Mouse (Mus musculus) thymus, adult 2 months (tissue): Measurements from ENCODE around the gene Pdzd7. TPM values are rescaled to one million over a fixed set of nuclear protein-coding genes. Genes with fewer than 3 reads are reported as not detected.
A peak's percentile ranks its signal among the peaks of the same experiment; 100 is the strongest.

Experiments used
- DNase-seq: peaks from one replicate; pipeline ENCODE4 v3.0.0; 2021
- H3K27ac ChIP-seq: fragments of 200-500 bp; 2 replicates; pipeline ENCODE4 v1.5.1; 2012; ENCODE audit warnings: low read length, control low read depth; ENCODE audit not compliant: control insufficient read depth, insufficient read depth
- H3K27me3 ChIP-seq: fragments of 200-500 bp; 2 replicates; pipeline ENCODE4 v1.6.1; 2012; ENCODE audit warnings: mild to moderate bottlenecking, low read length, moderate library complexity, mixed read lengths; ENCODE audit not compliant: control insufficient read depth, insufficient read depth
- H3K36me3 ChIP-seq: fragments of 200-500 bp; 2 replicates; pipeline ENCODE4 v1.6.1; 2012; ENCODE audit warnings: mild to moderate bottlenecking, low read length, moderate library complexity; ENCODE audit not compliant: control insufficient read depth, insufficient read depth
- H3K4me1 ChIP-seq: fragments of 200-500 bp; replicated peaks from 2 replicates; pipeline ENCODE4 v1.6.1; 2012; ENCODE audit warnings: low read length; ENCODE audit not compliant: control insufficient read depth, insufficient read depth
- H3K4me3 ChIP-seq: fragments of 200-500 bp; 2 replicates; pipeline ENCODE4 v1.5.1; 2012; ENCODE audit warnings: mild to moderate bottlenecking, low read length, control low read depth, moderate library complexity; ENCODE audit not compliant: control insufficient read depth, insufficient read depth
- CTCF ChIP-seq: fragments of 200-500 bp; IDR thresholded peaks from 2 replicates; pipeline ENCODE4 v1.5.1; 2012; ENCODE audit warnings: mild to moderate bottlenecking, control low read depth, low read length, moderate library complexity, borderline replicate concordance; ENCODE audit not compliant: control insufficient read depth, poor library complexity, insufficient read depth; ENCODE audit errors: extremely low read depth
- POLR2A ChIP-seq: fragments of 200-500 bp; IDR thresholded peaks from 2 replicates; pipeline ENCODE4 v1.6.1; 2012; ENCODE audit warnings: mild to moderate bottlenecking, low read length, control low read depth, moderate library complexity; ENCODE audit not compliant: control insufficient read depth, poor library complexity, insufficient read depth; ENCODE audit errors: extremely low read depth
- WGBS: fragments of 180-500 bp; shearing (Covaris S2); methylation state at CpG from one replicate; pipeline ENCODE4 v1.1.7; 2018; 5-methylcytosine and 5-hydroxymethylcytosine counted together
- polyA plus RNA-seq: library from polyadenylated mRNA; depleted of rRNA; stranded (reverse); fragments of >200 nt; gene quantifications from 2 replicates; pipeline ENCODE4 v1.2.3, GENCODE M21; 2012; rRNA removed

Gene Pdzd7
- polyA plus RNA-seq = 0.33 and 0.47 TPM in 2 replicates

GRCm38 (mm10) chr19:45045651-45046050 lies at the start of gene Pdzd7:
Gene Pdzd7, minus strand, starts transcription at chr19:45045717.
- Histone ChIP-seq H3K27me3 (no peaks in the 10 kb centered on the region; the same call in 1 of the 2 replicates), H3K27ac (no peak within 1 kb of the TSS), H3K4me1 (peaks cover 21% of the 10 kb centered on the region), H3K4me3 (peak within 1 kb of the TSS; percentile 76), H3K36me3 (no peaks in the 10 kb centered on the region; the same call in 1 of the 2 replicates)
- WGBS = 80% methylated on average over 5 of the region's 5 CpGs
- TF ChIP-seq POLR2A = no peak
- no peak for TF ChIP-seq CTCF
- DNase-seq = no peak

- Histone ChIP-seq H3K4me1 (peaks cover 22% of the 10 kb centered on the region), H3K27me3 (peaks cover 31% of the 10 kb centered on the region), H3K27ac (no peak overlapping the region), H3K36me3 (no peaks in the 10 kb centered on the region), H3K4me3 (no peak overlapping the region)
- TF ChIP-seq POLR2A (no peak), CTCF (no peak)
- DNase-seq = peak; percentile 71
- 24% methylated on average over 11 of the region's 11 CpGs for WGBS
Observed at GRCm38 (mm10) chr19:45081841-45082550, 36.5 kb upstream of the Pdzd7 start.

GRCm38 (mm10) chr19:45081279-45081678 lies 35.8 kb upstream of the Pdzd7 start:
- H3K27me3 ChIP-seq = peaks cover 38% of the 10 kb centered on the region
- WGBS = 2% methylated on average over 5 of the region's 5 CpGs
- DNase-seq = peak; percentile 80
- H3K4me1 ChIP-seq = peaks cover 27% of the 10 kb centered on the region
- no peak overlapping the region for H3K4me3 ChIP-seq
- no peak for TF ChIP-seq CTCF
- TF ChIP-seq POLR2A = no peak
- H3K36me3 ChIP-seq = no peaks in the 10 kb centered on the region
- no peak overlapping the region for H3K27ac ChIP-seq

- H3K36me3 ChIP-seq = no peaks in the 10 kb centered on the region
- no peak overlapping the region for H3K27ac ChIP-seq
- no peak overlapping the region for H3K4me3 ChIP-seq
- H3K4me1 ChIP-seq = peaks cover 32% of the 10 kb centered on the region
- 5% methylated on average over 17 of the region's 17 CpGs for WGBS
- H3K27me3 ChIP-seq = peaks cover 41% of the 10 kb centered on the region
- DNase-seq = no peak
- no peak; the same call in 1 of the 2 replicates for TF ChIP-seq CTCF
- TF ChIP-seq POLR2A = no peak
Observed at GRCm38 (mm10) chr19:45080711-45081110, 35.2 kb upstream of the Pdzd7 start.

- DNase-seq = peak; percentile 54
- peaks cover 41% of the 10 kb centered on the region for H3K27me3 ChIP-seq
- H3K27ac ChIP-seq = no peak overlapping the region
- TF ChIP-seq CTCF (no peak), POLR2A (no peak)
- peaks cover 37% of the 10 kb centered on the region for H3K4me1 ChIP-seq
- H3K4me3 ChIP-seq = peak overlapping the region; percentile 12; the same call in 1 of the 2 replicates
- WGBS = under 1% methylated on average over 45 of the region's 45 CpGs
- no peaks in the 10 kb centered on the region for H3K36me3 ChIP-seq
Observed at GRCm38 (mm10) chr19:45079769-45080515, 34.4 kb upstream of the Pdzd7 start.

GRCm38 (mm10) chr19:45078971-45079764 lies 33.7 kb upstream of the Pdzd7 start:
- Histone ChIP-seq H3K27ac (no peak overlapping the region), H3K36me3 (no peaks in the 10 kb centered on the region), H3K4me1 (peaks cover 37% of the 10 kb centered on the region), H3K27me3 (peaks cover 41% of the 10 kb centered on the region), H3K4me3 (no peak overlapping the region)
- DNase-seq = no peak
- no peak for TF ChIP-seq CTCF
- WGBS = 18% methylated on average over 17 of the region's 17 CpGs
